Mouse (Mus musculus) frontal cortex, adult 2 months (tissue): ENCODE results near the gene Ppp4r3a. TPM values are rescaled to one million over a fixed set of nuclear protein-coding genes. Genes with fewer than 3 reads are reported as not detected.
"Not testable (repeated sequence)": the region's sequence is repeated elsewhere in the genome, so short reads cannot be mapped to it uniquely, and the experiment has no call there.

Source experiments
- DNase-seq, 2 experiments: peaks; one replicate each; pipeline ENCODE4 v3.0.0; 2022; ENCODE audit warnings: low spot score in 1 of 2; ENCODE audit errors: extremely low spot score in 1 of 2
- polyA plus RNA-seq: library from polyadenylated mRNA; depleted of rRNA; stranded (reverse); fragments of >200 nt; gene quantifications from 2 replicates; pipeline ENCODE4 v1.2.3, GENCODE M21; 2012

Ppp4r3a gene
- polyA plus RNA-seq, 1 experiment, result 39.1 TPM

DNA sequence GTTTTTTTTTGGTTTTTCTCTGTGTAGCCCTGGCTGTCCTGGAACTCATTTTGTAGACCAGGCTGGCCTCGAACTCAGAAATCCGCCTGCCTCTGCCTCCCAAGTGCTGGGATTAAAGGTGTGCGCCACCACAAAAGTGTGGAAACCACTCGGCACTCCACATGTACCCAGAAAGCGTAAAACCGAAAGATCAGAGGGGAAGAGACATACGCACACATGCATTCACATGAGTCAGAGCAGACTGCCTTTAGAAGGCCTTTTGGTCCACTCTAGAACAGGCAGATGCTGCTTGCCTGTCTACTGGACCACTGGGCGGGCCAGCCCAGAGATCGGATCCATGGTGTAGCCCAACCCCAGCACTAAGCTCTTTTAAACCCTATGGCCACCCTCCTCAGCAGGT lies 69.8 kb downstream of the Ppp4r3a start:
- DNase-seq, result not testable (repeated sequence)

DNA sequence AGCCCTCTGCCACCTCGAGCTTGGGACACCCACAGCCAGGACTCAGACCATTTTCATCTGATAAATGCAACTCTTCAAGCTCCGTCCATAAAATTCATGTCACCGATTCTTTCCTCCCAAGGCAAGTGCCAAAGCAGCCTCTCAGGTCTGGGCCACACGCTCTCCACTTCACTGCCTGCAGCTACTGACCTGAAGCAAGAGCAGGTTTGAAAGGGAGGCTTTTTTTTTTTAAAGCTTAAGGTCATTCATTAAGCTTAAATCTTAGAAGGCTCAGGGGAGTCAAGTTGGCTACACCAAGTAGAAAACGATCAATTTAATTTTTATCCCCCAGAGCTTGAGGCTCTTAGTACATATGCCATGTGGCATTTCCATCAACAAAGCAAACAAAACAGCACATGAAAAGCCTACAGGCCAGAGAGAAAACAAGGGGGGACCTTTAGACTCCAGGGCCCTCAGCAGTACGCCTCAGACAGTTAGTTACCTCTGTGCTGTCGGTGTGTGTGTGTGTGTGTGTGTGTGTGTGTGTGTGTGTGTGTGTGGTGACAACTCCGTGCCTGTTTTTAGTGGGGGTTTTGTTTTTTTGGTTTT lies 70.3 kb downstream of the Ppp4r3a start:
- no peak for DNase-seq

DNA sequence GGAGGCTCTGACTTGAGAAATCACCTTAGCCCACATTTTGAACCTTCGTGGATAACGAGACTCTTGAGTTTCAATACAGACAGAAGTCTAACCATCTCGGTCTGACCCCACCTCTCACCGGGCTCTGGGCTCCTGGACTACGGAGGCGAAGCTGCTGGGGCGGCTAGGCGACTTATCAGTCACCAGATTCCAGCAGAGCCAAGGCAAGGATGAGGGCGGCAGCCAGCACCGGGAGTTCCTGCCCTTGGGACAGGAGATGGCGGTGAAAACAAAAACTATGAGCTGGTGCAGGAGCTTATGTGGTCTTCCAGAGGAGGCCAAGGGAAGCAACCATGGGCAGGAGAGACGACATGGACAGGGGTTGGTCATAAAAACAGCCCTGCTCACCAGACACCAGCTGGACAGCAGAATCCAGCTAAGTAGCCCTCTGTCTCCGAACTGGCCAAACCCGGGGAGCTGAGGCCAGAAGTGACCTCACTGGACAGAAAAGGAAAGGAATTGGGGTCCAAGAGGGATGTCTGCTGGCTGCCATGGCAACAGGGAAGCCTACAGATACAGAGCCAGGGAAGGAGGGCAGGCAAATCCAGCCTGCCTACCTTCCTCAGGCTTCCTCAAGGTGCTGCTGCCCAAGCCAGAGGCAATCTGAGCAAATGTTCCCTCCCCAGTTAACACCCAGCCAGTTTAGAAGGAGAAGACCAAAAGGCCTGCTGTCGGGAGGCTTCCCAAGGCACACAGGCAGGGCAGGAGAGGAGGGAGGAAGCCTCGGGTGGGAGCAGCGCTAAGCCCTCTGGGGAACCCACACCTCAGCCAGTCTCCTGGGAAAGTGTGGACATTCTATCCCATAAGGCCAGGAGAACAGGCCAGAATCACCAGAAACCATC lies 71.1 kb downstream of the Ppp4r3a start:
- DNase-seq, result no peak

DNA sequence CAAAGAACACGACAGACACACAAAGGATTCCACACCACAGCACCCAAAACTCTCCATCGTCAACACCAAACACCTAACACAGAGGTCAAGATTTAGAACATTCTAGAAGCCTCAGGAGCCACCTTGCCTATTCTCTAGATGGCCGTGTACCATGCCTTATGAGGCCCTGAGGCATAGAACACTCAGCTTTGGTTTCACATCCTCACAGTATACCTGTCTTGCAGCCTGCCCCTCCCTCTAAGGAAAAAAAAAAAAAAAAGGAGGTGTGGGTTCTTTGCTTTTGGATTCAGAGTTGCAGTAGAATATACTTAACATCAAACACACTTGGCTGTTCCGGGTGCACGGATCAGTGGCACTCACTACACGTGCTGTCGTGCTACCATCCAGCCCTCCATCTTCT lies 72.5 kb downstream of the Ppp4r3a start:
- DNase-seq, result no peak

DNA sequence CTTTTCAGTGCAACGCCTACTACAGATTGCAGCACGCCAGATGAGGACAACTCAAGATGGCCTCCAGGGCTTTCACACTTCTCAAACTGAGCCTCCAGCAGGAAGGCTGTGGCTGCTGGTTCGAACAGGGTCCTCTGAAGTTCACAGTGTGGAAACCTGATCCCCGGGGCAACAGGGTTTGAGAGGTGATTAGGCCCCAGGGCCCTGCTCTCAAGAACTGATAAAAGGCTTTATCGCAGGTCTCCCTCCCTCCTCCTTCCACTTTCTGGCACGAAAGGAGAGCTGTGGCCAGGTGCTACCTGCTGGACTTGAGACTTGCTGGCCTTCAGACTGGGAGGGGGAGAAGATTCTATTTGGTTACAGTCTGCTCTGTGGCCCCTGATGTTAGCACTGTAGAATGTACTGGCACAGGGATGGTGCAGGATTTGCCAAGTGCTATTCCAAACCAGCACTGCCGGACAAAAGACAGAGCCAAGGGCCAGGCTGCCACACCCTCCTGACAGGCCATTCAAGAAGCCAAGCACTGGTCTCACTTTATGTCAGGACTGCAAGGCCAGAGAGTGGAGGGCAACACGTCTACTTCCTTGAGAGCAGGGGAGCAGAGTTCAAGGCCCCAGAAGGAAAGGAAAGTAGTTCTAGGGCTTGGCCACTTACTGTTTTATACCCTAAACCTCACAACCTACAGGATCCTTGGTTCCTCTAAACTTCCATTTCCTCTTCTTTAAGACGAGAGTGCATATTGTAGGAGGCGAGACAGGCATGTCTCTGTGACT lies 73.2 kb downstream of the Ppp4r3a start:
- DNase-seq, result no peak

DNA sequence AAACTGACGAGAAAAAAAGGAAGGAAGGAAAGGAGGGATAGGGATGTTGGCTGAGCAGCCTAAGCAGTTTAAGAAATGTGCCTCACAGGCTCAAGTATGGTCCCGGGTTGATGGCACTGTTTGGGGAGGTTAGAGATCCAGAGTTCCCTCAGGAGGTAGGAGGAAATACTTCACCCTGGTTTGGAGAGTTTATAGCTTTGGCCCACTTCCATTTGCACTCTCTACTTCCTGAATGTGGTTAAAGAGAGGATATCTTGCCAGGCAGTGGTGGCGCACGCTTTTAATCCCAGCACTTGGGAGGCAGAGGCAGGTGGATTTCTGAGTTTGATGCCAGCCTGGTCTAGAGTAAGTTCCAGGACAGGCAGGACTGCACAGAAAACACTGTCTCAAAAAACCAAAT lies 74.3 kb downstream of the Ppp4r3a start:
- no peak for DNase-seq

DNA sequence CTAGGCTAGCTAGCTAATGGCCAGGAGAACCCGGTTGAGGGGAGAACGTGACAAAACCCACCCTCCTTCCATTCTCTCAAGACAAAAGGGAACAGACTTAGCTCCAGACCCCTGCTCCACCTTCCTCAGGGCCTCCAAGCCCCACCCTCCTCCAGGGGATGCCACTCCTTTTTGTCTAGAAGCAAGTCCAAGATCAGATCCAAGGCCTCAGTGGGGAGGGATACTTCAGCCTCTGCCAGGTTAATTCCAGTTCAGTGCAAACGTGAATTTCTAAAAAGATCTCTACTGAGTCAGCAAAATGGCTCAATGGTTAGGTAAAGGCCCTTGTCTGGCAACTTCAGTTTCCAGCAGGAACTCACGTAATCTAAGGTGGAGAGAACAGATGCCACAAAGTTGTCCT lies 74.9 kb downstream of the Ppp4r3a start:
- DNase-seq, result no peak

DNA sequence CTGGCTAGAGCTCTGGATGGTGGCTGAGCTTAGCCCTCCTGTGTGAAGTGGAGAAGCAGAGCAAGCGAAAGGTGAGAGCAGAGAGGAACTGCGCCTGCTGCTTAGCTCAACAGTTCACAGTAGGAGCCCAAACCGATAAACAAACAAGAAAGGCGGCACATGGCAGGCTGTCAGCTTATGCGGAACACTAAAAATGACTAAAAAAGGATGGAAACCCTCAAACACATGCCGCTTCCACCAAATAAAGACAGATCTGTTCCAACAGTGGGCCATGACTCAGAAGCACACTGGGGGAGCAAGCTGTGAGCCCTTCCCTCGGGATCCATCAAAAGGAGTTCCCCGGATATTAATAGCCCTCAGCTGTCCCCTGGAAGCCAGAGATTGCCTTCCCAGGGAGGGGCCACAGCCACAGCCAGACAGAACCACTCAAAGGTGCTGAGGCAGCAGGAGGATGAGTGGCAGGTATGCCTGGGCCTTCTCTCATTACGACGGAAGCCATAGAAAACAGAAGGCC lies 75.5 kb downstream of the Ppp4r3a start:
- DNase-seq, result peak; percentile 74 to 81

DNA sequence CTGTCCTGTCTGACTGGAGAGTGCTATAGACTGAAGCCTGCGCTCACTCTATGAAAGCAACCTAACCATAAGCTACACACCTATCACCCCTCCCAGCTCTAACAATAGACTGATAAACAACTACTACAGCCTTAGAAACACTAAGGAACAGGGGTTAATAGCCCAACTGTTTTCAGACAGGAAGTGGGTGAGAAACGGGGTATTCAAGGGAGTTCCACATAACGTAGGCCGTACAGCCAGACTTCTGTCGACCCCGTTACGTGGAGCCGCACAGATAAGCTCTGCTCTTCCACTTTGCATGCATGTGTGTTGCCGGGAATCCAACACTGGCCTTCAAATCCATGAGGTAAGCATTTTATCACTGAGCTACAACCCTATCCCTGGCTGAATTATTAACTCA lies 76.1 kb downstream of the Ppp4r3a start:
- DNase-seq, result no peak

DNA sequence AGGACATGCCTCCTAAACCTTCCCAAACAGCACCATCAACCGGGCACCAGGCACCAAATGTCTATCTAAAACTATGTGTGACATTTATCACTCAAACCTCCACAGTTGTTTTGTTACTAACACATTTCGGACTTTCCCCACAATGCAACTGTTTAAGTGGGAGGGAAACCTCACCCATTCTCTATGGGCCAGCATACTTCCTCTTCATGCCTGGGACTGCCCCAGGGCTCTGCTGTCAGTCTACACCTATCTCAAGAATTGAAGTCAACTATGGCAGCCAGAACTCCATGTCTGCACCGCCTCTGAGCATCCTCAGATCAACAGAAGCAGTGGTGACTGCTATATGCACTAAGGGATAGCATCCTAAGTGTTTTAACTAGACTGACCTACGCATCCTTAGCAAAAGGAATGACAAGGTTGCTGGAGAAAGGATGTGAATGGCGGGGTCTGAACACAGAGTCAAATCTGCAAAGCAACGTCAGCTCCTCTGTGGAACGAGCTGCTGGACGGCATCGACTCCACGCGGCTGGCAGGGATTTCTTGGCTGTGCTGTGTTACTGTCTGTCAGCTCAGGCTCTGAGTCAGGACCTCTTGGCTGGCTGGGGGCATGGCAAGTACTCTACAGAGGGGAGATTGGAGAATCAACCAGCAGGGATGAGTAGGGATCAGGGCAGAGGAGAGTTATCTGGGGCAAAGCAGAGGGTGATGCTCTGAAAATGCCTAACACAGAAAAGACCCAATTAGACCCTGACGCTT lies 77.7 kb downstream of the Ppp4r3a start:
- DNase-seq, result no peak

DNA sequence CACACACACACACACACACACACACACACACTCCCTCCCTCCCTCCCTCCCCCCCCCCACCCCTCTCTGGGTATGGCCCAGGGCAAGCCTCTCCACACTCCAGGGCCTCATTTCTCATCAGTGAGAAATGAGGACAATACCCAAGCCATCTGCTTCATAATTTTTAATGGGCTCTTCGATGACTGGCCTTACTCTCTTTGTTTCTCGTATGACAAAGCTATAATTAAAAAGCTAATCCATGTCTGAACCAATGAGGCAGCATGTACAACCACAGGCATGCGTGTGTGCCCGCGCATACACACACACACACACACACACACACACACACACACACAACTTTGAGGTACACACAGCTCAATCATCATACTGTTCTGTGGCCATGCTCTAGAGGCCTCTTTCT lies 78.5 kb downstream of the Ppp4r3a start:
- no peak for DNase-seq

DNA sequence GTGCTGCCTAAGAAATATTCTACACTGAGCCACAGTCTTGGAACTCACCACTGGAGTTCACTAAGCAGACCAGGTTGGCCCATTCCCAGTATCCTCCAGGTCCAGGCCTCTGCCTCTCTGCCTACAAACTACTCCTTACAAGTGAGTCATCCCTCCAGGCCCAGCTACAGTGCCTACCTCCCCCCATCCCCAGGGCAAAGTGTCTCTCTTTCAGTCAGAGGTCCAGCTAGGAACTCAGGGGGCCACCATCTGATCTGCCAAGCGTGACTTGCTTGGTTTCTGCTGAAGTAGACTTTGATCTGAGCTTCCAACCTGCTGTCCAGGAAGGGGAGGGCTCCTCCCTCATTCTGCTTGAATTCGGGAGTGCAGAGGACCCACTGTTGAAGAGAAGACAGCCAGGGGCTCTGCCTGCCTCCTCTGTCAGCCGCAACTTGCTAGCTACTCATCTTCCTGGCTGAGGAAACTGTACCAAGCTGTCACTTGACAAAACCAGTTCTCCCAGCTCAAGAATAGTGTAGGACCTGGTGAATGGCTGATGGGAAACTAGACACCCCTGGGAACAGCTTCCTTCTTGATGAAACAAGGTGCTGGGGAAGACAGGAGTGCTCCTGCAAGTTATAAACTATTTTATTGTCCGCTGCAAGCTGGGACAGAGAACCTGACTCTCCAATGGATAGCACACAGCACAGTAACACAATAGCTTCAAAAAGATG lies 80.5 kb downstream of the Ppp4r3a start:
- DNase-seq, result no peak

DNA sequence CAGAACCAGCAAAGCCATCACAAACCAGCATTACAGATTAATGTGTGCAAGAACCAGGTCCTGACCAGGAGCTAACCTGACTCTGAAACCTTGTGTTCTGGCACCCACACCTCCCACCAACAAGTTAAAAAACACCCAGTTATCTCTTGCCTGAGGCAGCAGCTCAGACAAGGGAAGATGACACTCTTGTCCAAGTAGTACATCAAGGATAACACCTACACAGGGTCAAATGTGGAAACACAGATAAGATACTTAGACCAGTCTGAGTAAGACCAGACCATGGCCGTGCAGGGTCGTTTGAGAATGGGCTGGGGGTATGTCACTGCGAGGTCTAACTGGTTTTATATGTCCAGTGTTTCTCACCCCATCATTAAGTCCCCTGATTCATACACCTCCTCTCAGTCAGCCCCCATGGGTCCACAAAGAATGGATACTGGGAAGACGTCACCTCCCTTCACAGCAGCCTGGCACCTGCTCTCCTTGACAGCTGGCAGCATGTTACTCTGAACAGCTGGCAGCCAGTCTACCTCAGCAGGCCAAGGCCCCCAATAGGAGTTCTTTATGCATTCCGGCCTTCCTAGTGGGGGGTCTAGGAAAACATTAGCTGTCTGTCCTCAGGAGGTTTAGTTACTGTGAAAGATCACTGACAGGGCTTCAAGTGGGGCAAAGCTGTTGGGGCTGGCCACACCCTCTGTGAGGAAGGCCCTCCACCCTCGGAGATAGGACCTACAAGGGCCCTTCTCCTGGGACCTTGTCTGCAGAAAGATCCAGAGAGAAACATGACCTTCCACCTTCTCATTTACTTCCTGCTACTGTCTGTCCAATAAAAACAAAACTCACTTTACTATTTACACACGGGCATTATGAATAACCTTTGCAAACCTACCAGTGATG lies 84.2 kb downstream of the Ppp4r3a start:
- no peak for DNase-seq

DNA sequence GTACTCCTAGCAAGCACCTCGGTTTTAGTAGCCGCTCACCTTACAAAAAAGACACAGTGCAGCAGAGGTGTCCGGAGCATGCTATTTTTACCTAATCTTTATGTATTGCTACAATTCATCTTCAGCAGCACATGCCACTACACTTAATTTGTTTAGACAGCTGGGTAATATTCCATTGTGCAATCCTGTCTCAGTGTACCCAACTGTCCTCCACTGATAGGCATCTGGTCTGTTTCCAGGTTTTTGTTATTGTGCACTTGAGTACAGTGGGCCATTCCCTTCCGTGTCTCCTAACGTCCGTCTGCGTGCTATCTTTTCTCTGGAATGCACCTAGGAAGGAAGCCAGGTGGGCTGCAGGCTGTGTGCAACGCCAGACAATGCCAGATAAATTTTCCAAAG lies 84.9 kb downstream of the Ppp4r3a start:
- DNase-seq, result no peak

DNA sequence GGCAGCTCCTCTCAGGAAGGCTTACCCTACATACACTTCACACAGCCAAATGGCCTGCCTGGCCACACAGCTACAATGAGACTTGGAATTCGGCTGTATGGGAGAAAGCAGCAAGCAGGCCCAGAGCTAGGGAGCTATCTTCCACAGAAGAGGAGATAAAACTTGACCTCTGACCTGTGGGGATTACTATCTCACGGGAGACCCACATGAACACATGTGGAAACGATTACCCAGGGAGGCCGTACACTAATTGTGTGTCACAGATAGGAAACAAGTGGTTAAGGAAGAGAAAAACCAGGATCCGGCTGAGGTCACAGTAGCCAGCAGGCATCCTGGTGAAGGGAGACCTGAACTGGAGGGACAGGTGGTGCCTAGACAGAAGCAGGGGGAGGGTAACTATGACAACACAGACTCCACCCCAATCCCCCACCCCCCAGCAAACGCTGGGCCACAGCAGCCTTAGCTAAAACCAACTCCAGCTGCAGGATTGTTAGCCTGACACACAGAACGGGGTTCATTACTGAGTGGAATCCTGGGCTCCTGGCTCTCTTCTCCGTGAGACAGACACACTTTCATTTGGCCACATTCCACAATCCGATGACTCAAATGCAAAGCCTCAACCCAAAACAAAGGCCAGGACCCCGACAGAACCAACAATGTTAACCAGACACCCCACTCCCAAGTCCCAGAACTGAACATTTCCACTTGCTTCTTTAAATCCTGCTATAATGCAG lies 85.5 kb downstream of the Ppp4r3a start:
- no peak for DNase-seq

DNA sequence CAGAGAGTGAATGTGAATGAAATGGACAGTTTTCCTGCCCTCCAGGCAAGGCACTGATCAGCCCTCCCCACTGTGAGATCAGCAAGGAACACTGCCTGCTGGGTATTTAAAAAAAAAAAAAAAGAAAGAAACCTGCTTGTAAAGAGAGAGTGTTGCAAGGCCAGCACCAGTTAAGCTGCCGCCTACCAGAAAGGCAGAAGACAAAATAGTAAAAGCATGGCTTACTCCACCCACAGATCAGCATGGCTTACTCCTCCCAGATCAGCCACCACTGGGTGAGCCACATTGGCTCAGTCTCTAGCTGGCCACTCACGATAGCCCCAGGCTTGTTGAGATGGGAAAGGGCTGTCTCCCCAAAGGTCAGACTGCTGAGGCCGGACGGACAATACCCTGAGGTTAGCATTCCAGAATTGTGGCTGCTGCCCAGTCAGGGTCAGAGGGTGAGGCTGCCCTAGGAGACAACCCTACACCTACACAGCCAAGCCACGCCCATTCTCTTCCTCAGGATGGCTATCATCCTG lies 87.1 kb downstream of the Ppp4r3a start:
- peak; percentile 63 to 68 for DNase-seq

DNA sequence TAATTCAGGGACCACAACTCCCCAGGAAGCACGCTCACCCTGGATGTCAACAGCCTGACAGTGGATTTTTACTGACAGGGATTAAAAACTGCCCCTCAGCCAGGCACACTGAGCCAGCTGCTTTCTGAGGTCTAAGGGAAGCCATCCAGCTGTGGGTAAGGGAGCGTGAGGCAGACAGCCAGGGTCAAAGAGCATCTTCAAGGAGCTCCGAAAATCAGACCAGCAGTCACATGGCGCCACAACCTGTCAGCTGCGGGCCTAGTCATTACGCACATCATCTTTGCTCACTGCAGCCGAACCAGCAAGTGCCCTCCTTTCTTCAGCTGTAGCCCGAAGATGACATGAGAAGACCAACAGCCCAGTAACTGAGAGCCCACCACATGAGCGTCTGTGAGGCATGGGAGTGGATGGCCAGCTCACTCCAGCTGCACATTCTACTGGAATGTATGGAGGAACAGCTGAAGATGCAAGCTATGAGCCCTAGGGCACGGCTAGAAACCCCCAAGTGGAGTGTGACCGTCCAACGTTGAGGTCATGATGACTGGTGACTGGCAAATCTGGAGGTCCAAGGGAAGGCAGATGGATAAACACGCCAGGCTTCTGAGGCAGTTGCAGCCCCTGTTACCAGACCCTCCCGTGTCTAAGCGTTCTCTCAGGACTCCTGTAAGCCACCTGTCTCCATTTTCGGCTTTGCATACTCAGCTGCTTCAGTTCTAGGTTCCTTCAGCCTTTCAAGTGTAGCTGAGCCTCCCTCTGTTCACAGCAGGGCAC lies 87.7 kb downstream of the Ppp4r3a start:
- no peak for DNase-seq
